Mouse (Mus musculus) ES-E14 (cell line): ENCODE results near the gene Bicdl1. TPM values are rescaled to one million over a fixed set of nuclear protein-coding genes. Genes with fewer than 3 reads are reported as not detected.

Source experiments
- DNase-seq: peaks from one replicate; pipeline ENCODE4 v3.0.0-alpha.2; 2013; ENCODE audit warnings: low read depth, low spot score
- H3K27ac ChIP-seq: 2 replicates; pipeline ENCODE4 v1.5.1; 2012; ENCODE audit warnings: low read depth, mild to moderate bottlenecking, low read length, moderate library complexity, mixed read lengths; ENCODE audit not compliant: poor library complexity, insufficient read depth, severe bottlenecking
- H3K36me3 ChIP-seq: 2 replicates; pipeline ENCODE4 v1.6.1; 2012; ENCODE audit warnings: mild to moderate bottlenecking, low read length, moderate library complexity, mixed read lengths; ENCODE audit not compliant: control insufficient read depth, poor library complexity, insufficient read depth, severe bottlenecking
- H3K4me1 ChIP-seq, 2 experiments: fragments of 150-350 bp in 1 of 2; sonication (generic) in 1 of 2; 2 replicates each; pipeline ENCODE4 v1.6.1; 2012; ENCODE audit warnings: low read length in 2 of 2, mild to moderate bottlenecking in 1 of 2, mixed read lengths in 1 of 2; ENCODE audit not compliant: control insufficient read depth in 2 of 2, insufficient read depth in 2 of 2, poor library complexity in 1 of 2
- H3K4me3 ChIP-seq, 2 experiments: fragments of 150-350 bp in 1 of 2; sonication (generic) in 1 of 2; 2 replicates each; pipeline ENCODE4 v1.5.1; 2012; ENCODE audit warnings: low read length in 2 of 2, low read depth in 1 of 2, mild to moderate bottlenecking in 1 of 2, mixed read lengths in 1 of 2; ENCODE audit not compliant: insufficient read depth in 1 of 2, poor library complexity in 1 of 2, severe bottlenecking in 1 of 2
- H3K9ac ChIP-seq: 2 replicates; pipeline ENCODE4 v1.6.1; 2012; ENCODE audit warnings: low read depth, mild to moderate bottlenecking, low read length, mixed read lengths; ENCODE audit not compliant: poor library complexity, insufficient read depth, severe bottlenecking
- H3K9me3 ChIP-seq: fragments of 150-350 bp; sonication (generic); 2 replicates; pipeline ENCODE4 v1.6.1; 2012; ENCODE audit warnings: low read depth, mild to moderate bottlenecking, low read length; ENCODE audit not compliant: control insufficient read depth, insufficient read depth
- CHD2 ChIP-seq: IDR thresholded peaks from 2 replicates; pipeline ENCODE4 v1.6.1; 2014; ENCODE audit warnings: mild to moderate bottlenecking, low read depth, low read length, inconsistent platforms
- HCFC1 ChIP-seq: IDR thresholded peaks from 2 replicates; pipeline ENCODE4 v1.6.1; 2012; ENCODE audit warnings: low read length, inconsistent platforms, borderline replicate concordance; ENCODE audit not compliant: insufficient read depth
- MAFK ChIP-seq: IDR thresholded peaks from 2 replicates; pipeline ENCODE4 v1.6.1; 2014; ENCODE audit warnings: mild to moderate bottlenecking, low read depth, low read length, inconsistent platforms; ENCODE audit not compliant: insufficient read depth
- ZC3H11A ChIP-seq: IDR thresholded peaks from 2 replicates; pipeline ENCODE4 v1.6.1; 2012; ENCODE audit warnings: low read depth, mild to moderate bottlenecking, inconsistent platforms, low read length, borderline replicate concordance
- ZNF384 ChIP-seq: IDR thresholded peaks from 2 replicates; pipeline ENCODE4 v1.6.1; 2012; ENCODE audit warnings: low read depth, low read length, inconsistent platforms
- in situ Hi-C, 2 experiments: fragments of 600-800 bp; cut with MboI; formaldehyde crosslinking; loops; one replicate each; pipeline ENCODE4 v1.15.1; 2025; ENCODE audit warnings: low sequenced_read_pairs in 2 of 2, inconsistent platforms in 1 of 2; ENCODE audit not compliant: unreplicated experiment in 2 of 2
- total RNA-seq: library from RNA; depleted of rRNA; stranded (reverse); fragments of 300-350 nt; gene quantifications from 2 replicates; pipeline ENCODE4 v1.2.3, GENCODE M21; 2012

Bicdl1 gene
- total RNA-seq, 1 experiment, result 18.5 TPM

DNA sequence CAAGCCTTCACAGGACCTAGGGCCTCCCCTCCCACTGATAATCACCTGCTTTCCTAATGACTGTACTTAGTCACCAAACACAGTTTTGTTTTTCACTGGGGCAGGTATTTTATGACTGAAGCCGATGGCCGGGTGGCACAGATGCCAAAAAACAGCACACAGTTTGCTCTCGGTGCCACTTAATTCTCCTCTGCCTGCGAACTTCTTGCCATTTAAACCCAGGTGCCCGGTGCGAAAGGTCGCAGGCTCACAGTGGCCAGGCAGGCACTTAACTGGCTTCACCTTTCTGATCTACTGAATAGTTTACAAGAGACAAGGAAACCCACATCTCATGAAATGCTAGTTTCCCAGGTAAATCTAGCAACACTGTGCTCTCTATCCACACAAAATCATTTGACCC, 16.7 kb downstream of the Bicdl1 start:
- H3K4me1 ChIP-seq, result no peaks in the 10 kb centered on the region
- H3K36me3 ChIP-seq, result no peaks in the 10 kb centered on the region
- in situ Hi-C loops, result no loop called here
- no peak for DNase-seq
- no peak overlapping the region for H3K27ac ChIP-seq
- no peak overlapping the region for H3K9ac ChIP-seq
- H3K9me3 ChIP-seq, result no peaks in the 10 kb centered on the region
- TF ChIP-seq ZNF384 (no peak), ZC3H11A (no peak), MAFK (no peak)
- no peak overlapping the region for H3K4me3 ChIP-seq

DNA sequence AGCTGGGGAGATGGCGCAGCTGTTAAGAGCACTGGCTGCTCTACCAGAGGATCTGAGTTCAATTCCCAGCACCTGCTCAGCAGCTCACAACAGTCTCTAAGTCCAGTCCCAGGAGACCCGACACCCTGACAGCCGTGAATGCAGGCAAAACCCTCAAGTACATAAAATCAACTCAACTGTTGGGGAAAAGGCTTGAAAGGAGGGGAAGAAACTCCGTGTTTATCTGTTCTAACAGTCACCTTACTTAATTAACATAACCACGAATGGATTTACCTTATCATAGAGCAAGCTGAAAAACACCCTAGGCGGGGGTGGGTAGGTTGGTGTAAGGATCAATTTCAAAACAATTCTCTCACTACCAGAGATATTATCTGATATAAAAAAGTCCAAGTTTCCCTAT, 18.9 kb downstream of the Bicdl1 start:
- H3K9me3 ChIP-seq, result no peaks in the 10 kb centered on the region
- TF ChIP-seq HCFC1, result no peak
- TF ChIP-seq ZNF384, result no peak
- no peak for TF ChIP-seq ZC3H11A
- TF ChIP-seq MAFK, result no peak
- TF ChIP-seq CHD2, result no peak
- no peaks in the 10 kb centered on the region for H3K36me3 ChIP-seq
- H3K4me1 ChIP-seq, result peaks cover 4% of the 10 kb centered on the region in 2 experiments; a peak in 3 of 4 replicates
- in situ Hi-C loops, result no loop called here
- no peak overlapping the region for H3K9ac ChIP-seq
- H3K27ac ChIP-seq, result no peak overlapping the region
- no peak for DNase-seq
- H3K4me3 ChIP-seq, result no peak overlapping the region

- Histone ChIP-seq H3K4me1 (peaks cover 4% of the 10 kb centered on the region in 2 experiments; a peak in 3 of 4 replicates), H3K9me3 (no peaks in the 10 kb centered on the region), H3K9ac (no peak overlapping the region), H3K27ac (no peak overlapping the region), H3K4me3 (no peak overlapping the region), H3K36me3 (no peaks in the 10 kb centered on the region)
- TF ChIP-seq MAFK (no peak), ZC3H11A (no peak), ZNF384 (no peak), CHD2 (no peak), HCFC1 (no peak)
- in situ Hi-C loops, result no loop called here
- DNase-seq, result no peak
Measured at GRCm38 (mm10) chr5:115711636-115712419, 19.6 kb downstream of the Bicdl1 start.

GRCm38 (mm10) chr5:115710171-115710570, 21.2 kb downstream of the Bicdl1 start:
- Histone ChIP-seq H3K27ac (no peak overlapping the region), H3K9me3 (no peaks in the 10 kb centered on the region), H3K4me1 (peaks cover 4% of the 10 kb centered on the region in 2 experiments; a peak in 3 of 4 replicates), H3K9ac (no peak overlapping the region), H3K36me3 (no peaks in the 10 kb centered on the region), H3K4me3 (no peak overlapping the region)
- DNase-seq, result no peak
- in situ Hi-C loops, result no loop called here
- TF ChIP-seq CHD2 (no peak), ZNF384 (no peak), HCFC1 (no peak), MAFK (no peak), ZC3H11A (no peak)
